Comparison of ENCODE assay signal across 26 mouse cellular contexts in genomic region chr7:44355411-44355810, GRCm38 (mm10). TPM values are rescaled to one million over a fixed set of nuclear protein-coding genes. Genes with fewer than 3 reads are reported as not detected.
DNase-seq lines count a peak whose midpoint lies in the region; ATAC-seq lines count a peak whose summit lies in the region.
"Had no signal": no experiment of that assay in that cellular context is flagged by ENCODE, and none has a peak within 500 bp of the region (broad histone marks: within the 10 kb centered on the region; RNA-seq: fewer than 3 reads in every experiment).

No protein-coding gene starts in this region.

- H3K27me3 ChIP-seq in hindbrain, embryonic 11.5 days (ENCODE audit: control insufficient read depth, insufficient read depth, low read length) = peaks cover 68% of the 10 kb centered on the region
- H3K27me3 ChIP-seq in hindbrain, embryonic 12.5 days = peaks cover 82% of the 10 kb centered on the region
- peaks cover 76% of the 10 kb centered on the region for H3K27me3 ChIP-seq in intestine, embryonic 16.5 days (replicated peaks; ENCODE audit: control insufficient read depth, insufficient read depth, low read length)

- H3K9me3 ChIP-seq in hindbrain, embryonic 11.5 days (ENCODE audit: control insufficient read depth, low read length) = no peaks in the 10 kb centered on the region
- H3K9me3 ChIP-seq in hindbrain, embryonic 12.5 days (replicated peaks) = no peaks in the 10 kb centered on the region
- no peaks in the 10 kb centered on the region for H3K9me3 ChIP-seq in intestine, embryonic 16.5 days (ENCODE audit: control insufficient read depth, low read length)
- H3K9me3 ChIP-seq: embryonic facial prominence, embryonic 10.5 days; embryonic facial prominence, embryonic 13.5 days; forebrain, embryonic 12.5 days; forebrain, embryonic 15.5 days; hindbrain, embryonic 15.5 days; intestine, embryonic 15.5 days had no signal

- H3K36me3 ChIP-seq in hindbrain, embryonic 11.5 days (ENCODE audit: control insufficient read depth, insufficient read depth, low read length) = no peaks in the 10 kb centered on the region
- H3K36me3 ChIP-seq in hindbrain, embryonic 12.5 days = no peaks in the 10 kb centered on the region
- H3K36me3 ChIP-seq in intestine, embryonic 16.5 days (ENCODE audit: control insufficient read depth, insufficient read depth, low read length) = no peaks in the 10 kb centered on the region
- H3K36me3 ChIP-seq: embryonic facial prominence, embryonic 10.5 days; embryonic facial prominence, embryonic 13.5 days; forebrain, embryonic 12.5 days; G1E; intestine, embryonic 15.5 days had no signal

- H3K4me3 ChIP-seq in hindbrain, embryonic 11.5 days (ENCODE audit: low read depth, low read length) = no peak overlapping the region
- H3K4me3 ChIP-seq in hindbrain, embryonic 12.5 days = no peak overlapping the region
- no peak overlapping the region for H3K4me3 ChIP-seq in intestine, embryonic 16.5 days (ENCODE audit: low read length)
- H3K4me3 ChIP-seq: embryonic facial prominence, embryonic 10.5 days; embryonic facial prominence, embryonic 13.5 days; erythroblast, embryonic 14.5 days; forebrain, embryonic 12.5 days; forebrain, embryonic 15.5 days; gastrocnemius, adult 2 months; hindbrain, embryonic 15.5 days; intestine, embryonic 15.5 days had no signal

- ATAC-seq in hindbrain, embryonic 11.5 days (ENCODE audit: low FRiP score) = no peak
- ATAC-seq in hindbrain, embryonic 12.5 days (ENCODE audit: low FRiP score) = no peak
- ATAC-seq in intestine, embryonic 16.5 days = no peak
- ATAC-seq: forebrain, embryonic 15.5 days; intestine, embryonic 15.5 days; Patski had no signal

- H3K27ac ChIP-seq in hindbrain, embryonic 11.5 days (ENCODE audit: low read depth, low read length) = no peak overlapping the region
- no peak overlapping the region for H3K27ac ChIP-seq in hindbrain, embryonic 12.5 days
- no peak overlapping the region for H3K27ac ChIP-seq in intestine, embryonic 16.5 days (ENCODE audit: low read length)
- H3K27ac ChIP-seq: embryonic facial prominence, embryonic 10.5 days; embryonic facial prominence, embryonic 13.5 days; forebrain, embryonic 12.5 days; forebrain, embryonic 15.5 days; gastrocnemius, adult 2 months; hindbrain, embryonic 15.5 days; intestine, embryonic 15.5 days had no signal

- no peak overlapping the region for H3K9ac ChIP-seq in hindbrain, embryonic 11.5 days (ENCODE audit: low read depth, low read length)
- H3K9ac ChIP-seq in hindbrain, embryonic 12.5 days = no peak overlapping the region
- no peak overlapping the region for H3K9ac ChIP-seq in intestine, embryonic 16.5 days (ENCODE audit: low read depth, low read length)
- H3K9ac ChIP-seq: embryonic facial prominence, embryonic 13.5 days; forebrain, embryonic 12.5 days; forebrain, embryonic 15.5 days; hindbrain, embryonic 15.5 days; intestine, embryonic 15.5 days had no signal

- no peak overlapping the region for H3K4me2 ChIP-seq in hindbrain, embryonic 11.5 days (replicated peaks; ENCODE audit: low read depth, low read length)
- H3K4me2 ChIP-seq in hindbrain, embryonic 12.5 days (replicated peaks) = no peak overlapping the region
- H3K4me2 ChIP-seq in intestine, embryonic 16.5 days (ENCODE audit: low read depth, low read length) = no peak overlapping the region
- H3K4me2 ChIP-seq: embryonic facial prominence, embryonic 13.5 days; forebrain, embryonic 12.5 days; forebrain, embryonic 15.5 days; heart, embryonic 11.5 days; hindbrain, embryonic 15.5 days; intestine, embryonic 15.5 days had no signal

- DNase-seq in hindbrain, embryonic 11.5 days (ENCODE audit: low spot score) = peak; percentile 7
- DNase-seq in layer of hippocampus, adult 9-11 months = peak; percentile 38
- DNase-seq in layer of hippocampus, postnatal 25 days (ENCODE audit: extremely low spot score in 1 of 2, low spot score in 1 of 2) = no peak
- peak; percentile 42 for DNase-seq in retina, embryonic 14.5 days (ENCODE audit: low spot score)
- DNase-seq: adrenal gland, postnatal 10 days; adrenal gland, postnatal 36 days; cerebellum, adult 11 months; cerebellum, adult 9-11 months; embryo, embryonic 11 days; gastrocnemius, adult 2 months; gastrocnemius, postnatal 14 days had no signal

- 67% methylated on average over 6 of the region's 6 CpGs for WGBS in hindbrain, embryonic 11.5 days
- WGBS in hindbrain, embryonic 12.5 days = 61% methylated on average over 6 of the region's 6 CpGs
- WGBS in intestine, embryonic 16.5 days = 63% methylated on average over 6 of the region's 6 CpGs

- peaks cover 30% of the 10 kb centered on the region for H3K4me1 ChIP-seq in hindbrain, embryonic 11.5 days (replicated peaks; ENCODE audit: control insufficient read depth, insufficient read depth, low read length)
- H3K4me1 ChIP-seq in hindbrain, embryonic 12.5 days = peaks cover 76% of the 10 kb centered on the region
- H3K4me1 ChIP-seq in intestine, embryonic 16.5 days (ENCODE audit: control insufficient read depth, insufficient read depth, low read length) = peaks cover 30% of the 10 kb centered on the region

RNA-seq across cellular contexts. Expression of gene Syt3, which starts 28.5 kb away (rescaled TPM):
- polyA plus RNA-seq in hindbrain, embryonic 11.5 days (2014; fragmentation: Nextera tagmentation; extraction: Ambion mirVana) = 2.4 and 3.5 TPM in 2 replicates
- polyA plus RNA-seq in hindbrain, embryonic 12.5 days (2016; fragmentation: Nextera tagmentation; extraction: Ambion mirVana) = 6.8 and 7.5 TPM in 2 replicates
- total RNA-seq in layer of hippocampus, postnatal 25 days (2021) = 10 to 100 TPM; 91.3 to 92.1 TPM
- 0.82 and 1.2 TPM in 2 replicates for polyA plus RNA-seq in intestine, embryonic 16.5 days (2015; fragmentation: Nextera tagmentation; extraction: Ambion mirVana)
- total RNA-seq: G1E had no signal
- polyA plus RNA-seq: erythroblast, embryonic 14.5 days had no signal

RNA-seq across cellular contexts. Expression of gene 1700008O03Rik, which starts 30.2 kb away (rescaled TPM):
- 1.3 and 1.4 TPM in 2 replicates for polyA plus RNA-seq in hindbrain, embryonic 11.5 days (2014; fragmentation: Nextera tagmentation; extraction: Ambion mirVana)
- polyA plus RNA-seq in hindbrain, embryonic 12.5 days (2016; fragmentation: Nextera tagmentation; extraction: Ambion mirVana) = 1.1 and 1.9 TPM in 2 replicates
- 1 to 10 TPM; 3.8 to 4.1 TPM for total RNA-seq in layer of hippocampus, postnatal 25 days (2021)
- 0.66 and 0.88 TPM in 2 replicates for polyA plus RNA-seq in intestine, embryonic 16.5 days (2015; fragmentation: Nextera tagmentation; extraction: Ambion mirVana)
- total RNA-seq: gastrocnemius, adult 2 months; gastrocnemius, postnatal 14 days; gastrocnemius, postnatal 4 days had no signal

RNA-seq across cellular contexts. Expression of gene Shank1, which starts 45.4 kb away (rescaled TPM):
- 5.1 and 6.9 TPM in 2 replicates for polyA plus RNA-seq in hindbrain, embryonic 11.5 days (2014; fragmentation: Nextera tagmentation; extraction: Ambion mirVana)
- polyA plus RNA-seq in hindbrain, embryonic 12.5 days (2016; fragmentation: Nextera tagmentation; extraction: Ambion mirVana) = 12.5 and 12.8 TPM in 2 replicates
- 100 to 1,000 TPM; 502 to 670 TPM for total RNA-seq in layer of hippocampus, postnatal 25 days (2021)
- 1.2 and 1.5 TPM in 2 replicates for polyA plus RNA-seq in intestine, embryonic 16.5 days (2015; fragmentation: Nextera tagmentation; extraction: Ambion mirVana)
- total RNA-seq: common myeloid progenitor, adult 5-6 weeks; hematopoietic stem cell, adult 5-6 weeks had no signal

RNA-seq across cellular contexts. Expression of gene Clec11a, which starts 48.7 kb away (rescaled TPM):
- polyA plus RNA-seq in hindbrain, embryonic 11.5 days (2014; fragmentation: Nextera tagmentation; extraction: Ambion mirVana) = 2.7 TPM in 2 replicates
- polyA plus RNA-seq in hindbrain, embryonic 12.5 days (2016; fragmentation: Nextera tagmentation; extraction: Ambion mirVana) = 2.0 and 2.9 TPM in 2 replicates
- 1 to 10 TPM; 3.1 to 3.5 TPM for total RNA-seq in layer of hippocampus, postnatal 25 days (2021)
- 6.7 and 7.1 TPM in 2 replicates for polyA plus RNA-seq in intestine, embryonic 16.5 days (2015; fragmentation: Nextera tagmentation; extraction: Ambion mirVana)

Comparison
In these comparisons a context has a peak if more than half of its experiments do, and no peak if none do; other contexts are left out.
1. DNase-seq: peak in hindbrain, embryonic 11.5 days (single experiment), layer of hippocampus, adult 9-11 months (single experiment) and retina, embryonic 14.5 days (single experiment); none in layer of hippocampus, postnatal 25 days (0 of 2).